Mouse (Mus musculus) intestine, embryonic 14.5 days (tissue): ENCODE measurements around the gene Stat5b. TPM values are rescaled to one million over a fixed set of nuclear protein-coding genes. Genes with fewer than 3 reads are reported as not detected.

Source experiments
- ATAC-seq: fragments of 200-750 bp; cut with Nextera tagmentation; replicated peaks from 2 replicates; pipeline ENCODE4 v1.8.0; 2017; ENCODE audit warnings: low read depth, moderate number of reproducible peaks, moderate TSS enrichment, moderate library complexity; ENCODE audit not compliant: low FRiP score, low TSS enrichment
- DNase-seq: peaks from one replicate; pipeline ENCODE4 v3.0.0-alpha.2; 2018; ENCODE audit warnings: low spot score
- H3K27ac ChIP-seq: fragments of 300-500 bp; sonication (generic); 2 replicates; pipeline ENCODE4 v1.5.1; 2014; ENCODE audit warnings: low read depth, mild to moderate bottlenecking, control low read depth
- H3K27me3 ChIP-seq: fragments of 300-500 bp; sonication (generic); replicated peaks from 2 replicates; pipeline ENCODE4 v1.6.1; 2014; ENCODE audit warnings: low read length, control low read depth; ENCODE audit not compliant: control insufficient read depth, insufficient read depth
- H3K36me3 ChIP-seq: fragments of 300-500 bp; sonication (generic); 2 replicates; pipeline ENCODE4 v1.6.1; 2014; ENCODE audit warnings: low read length, control low read depth; ENCODE audit not compliant: control insufficient read depth, insufficient read depth
- H3K4me1 ChIP-seq: fragments of 300-500 bp; sonication (generic); replicated peaks from 2 replicates; pipeline ENCODE4 v1.6.1; 2014; ENCODE audit warnings: low read length, control low read depth, mixed read lengths; ENCODE audit not compliant: control insufficient read depth, insufficient read depth
- H3K4me2 ChIP-seq: fragments of 300-500 bp; sonication (generic); 2 replicates; pipeline ENCODE4 v1.6.1; 2014; ENCODE audit warnings: low read length
- H3K4me3 ChIP-seq: fragments of 300-500 bp; sonication (generic); 2 replicates; pipeline ENCODE4 v1.5.1; 2014; ENCODE audit warnings: low read depth, low read length, control low read depth, mixed read lengths
- H3K9ac ChIP-seq: fragments of 300-500 bp; sonication (generic); 2 replicates; pipeline ENCODE4 v1.6.1; 2014; ENCODE audit warnings: mild to moderate bottlenecking, low read length
- H3K9me3 ChIP-seq: fragments of 300-500 bp; sonication (generic); 2 replicates; pipeline ENCODE4 v1.6.1; 2016; ENCODE audit warnings: low read length, control low read depth; ENCODE audit not compliant: control insufficient read depth
- WGBS: fragments of 180-500 bp; shearing (Covaris S2); extraction: QIAGEN DNeasy Blood & Tissue Kit; methylation state at CpG from one replicate; pipeline ENCODE4 v1.1.7; 2014; 5-methylcytosine and 5-hydroxymethylcytosine counted together
- polyA plus RNA-seq: library from polyadenylated mRNA; unstranded; fragments of >200 nt; fragmentation: Nextera tagmentation; extraction: Ambion mirVana; gene quantifications from 2 replicates; pipeline ENCODE4 v1.2.1, GENCODE M21; 2014

Stat5b gene
- polyA plus RNA-seq, 1 experiment from 2014 or later = 27.8 TPM

DNA sequence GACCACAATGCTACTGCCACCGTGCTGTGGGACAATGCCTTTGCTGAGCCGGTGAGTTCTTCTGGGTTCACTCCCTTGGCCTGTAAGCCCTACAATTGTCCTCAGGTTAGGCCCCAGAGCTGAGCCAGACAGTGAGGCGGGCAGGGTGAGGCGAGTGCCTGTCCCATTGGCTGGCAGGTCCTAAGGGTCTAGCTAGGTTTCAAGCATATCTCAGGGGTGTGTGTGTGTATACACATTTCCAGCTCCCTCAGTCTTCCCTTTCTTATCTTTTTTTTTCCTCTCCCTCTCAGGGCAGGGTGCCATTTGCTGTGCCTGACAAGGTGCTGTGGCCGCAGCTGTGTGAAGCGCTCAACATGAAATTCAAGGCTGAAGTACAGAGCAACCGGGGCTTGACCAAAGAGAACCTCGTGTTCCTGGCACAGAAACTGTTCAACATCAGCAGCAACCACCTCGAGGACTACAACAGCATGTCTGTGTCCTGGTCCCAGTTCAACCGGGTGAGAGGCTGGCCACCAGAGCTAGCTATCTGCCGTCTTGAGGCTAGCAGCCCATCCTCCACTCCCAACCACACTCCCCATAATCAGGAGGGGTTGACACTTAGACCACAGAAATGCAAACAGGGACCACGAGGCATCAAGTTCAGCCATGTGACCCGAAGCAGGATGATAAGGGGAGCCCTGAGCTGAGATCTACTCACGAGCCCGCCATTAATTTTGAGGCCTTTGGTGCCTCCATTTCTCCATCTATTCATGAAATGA lies 29.0 kb upstream of the Stat5b start:
- H3K27ac ChIP-seq = no peak overlapping the region
- no peak overlapping the region for H3K4me3 ChIP-seq
- H3K27me3 ChIP-seq = no peaks in the 10 kb centered on the region
- no peak overlapping the region for H3K9ac ChIP-seq
- DNase-seq (no peak), ATAC-seq (no peak)
- no peaks in the 10 kb centered on the region for H3K4me1 ChIP-seq
- 68% methylated on average over 14 of the region's 15 CpGs for WGBS
- H3K36me3 ChIP-seq = no peaks in the 10 kb centered on the region
- H3K9me3 ChIP-seq = no peaks in the 10 kb centered on the region
- H3K4me2 ChIP-seq = no peak overlapping the region

GRCm38 (mm10) chr11:100875761-100876160 lies 25.2 kb upstream of the Stat5b start:
- Histone ChIP-seq H3K36me3 (no peaks in the 10 kb centered on the region), H3K4me3 (no peak overlapping the region), H3K27ac (no peak overlapping the region), H3K4me2 (no peak overlapping the region), H3K9ac (no peak overlapping the region), H3K27me3 (no peaks in the 10 kb centered on the region), H3K9me3 (no peaks in the 10 kb centered on the region), H3K4me1 (no peaks in the 10 kb centered on the region)
- WGBS = 86% methylated on average over 3 of the region's 3 CpGs
- DNase-seq = no peak
- no peak for ATAC-seq

DNA sequence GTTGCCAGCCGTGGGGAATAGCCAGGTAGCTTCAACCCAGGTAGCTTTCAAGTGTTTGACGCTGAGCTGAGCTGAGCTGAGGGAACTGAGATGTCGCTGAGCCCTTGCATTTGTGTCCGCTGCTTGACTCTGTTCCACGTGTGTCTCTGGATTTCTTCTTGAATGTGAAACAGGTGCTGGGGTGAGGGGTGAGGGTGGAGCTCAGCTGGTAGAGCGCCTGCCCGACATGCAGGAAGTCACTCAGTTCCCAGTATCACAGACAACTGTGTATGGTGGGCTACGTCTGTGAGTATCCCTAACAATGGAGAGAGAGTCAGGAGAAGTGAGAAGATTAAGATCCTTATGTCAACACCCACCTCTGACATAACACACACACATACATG lies 20.4 kb upstream of the Stat5b start:
- no peaks in the 10 kb centered on the region for H3K36me3 ChIP-seq
- no peak overlapping the region for H3K27ac ChIP-seq
- H3K4me1 ChIP-seq = no peaks in the 10 kb centered on the region
- no peaks in the 10 kb centered on the region for H3K27me3 ChIP-seq
- no peak overlapping the region for H3K4me3 ChIP-seq
- no peak overlapping the region for H3K4me2 ChIP-seq
- no peak for DNase-seq
- no peak for ATAC-seq
- H3K9ac ChIP-seq = no peak overlapping the region
- no peaks in the 10 kb centered on the region for H3K9me3 ChIP-seq
- 73% methylated on average over 8 of the region's 8 CpGs for WGBS

DNA sequence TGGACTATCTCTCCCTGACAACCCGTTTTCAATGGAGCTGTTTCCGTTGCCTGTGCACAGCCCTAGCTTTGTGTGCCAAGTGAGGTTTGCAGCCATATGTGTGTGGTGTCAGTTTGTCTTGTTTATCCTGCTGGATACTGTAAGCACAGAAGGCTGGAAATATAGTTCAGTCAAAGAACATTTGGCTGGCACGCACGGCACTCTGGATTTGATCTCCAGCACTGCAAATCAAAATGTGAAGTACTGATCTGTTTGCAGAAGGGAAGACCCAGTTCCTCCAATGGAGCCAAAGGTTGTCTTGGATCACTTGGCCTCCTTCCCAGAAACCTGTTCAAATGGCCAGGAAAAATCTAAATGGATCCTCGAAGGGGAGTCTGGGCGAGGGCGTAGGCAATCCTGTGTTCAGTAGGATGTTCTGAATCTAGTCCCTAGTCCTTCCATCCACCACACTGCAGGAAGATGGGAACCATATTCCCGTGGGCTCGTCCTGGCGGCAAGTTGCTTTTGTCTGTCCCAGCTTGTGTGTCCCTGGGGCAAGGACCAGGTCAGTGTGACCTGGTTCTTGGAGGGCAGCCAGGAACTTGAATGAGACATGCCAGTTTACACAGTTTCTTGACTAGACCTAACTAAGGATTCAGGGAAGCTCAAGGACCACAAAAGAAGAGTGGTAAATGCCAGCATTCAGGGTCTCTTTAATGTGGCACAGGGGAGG lies 19.9 kb upstream of the Stat5b start:
- H3K9ac ChIP-seq = no peak overlapping the region
- no peak overlapping the region for H3K27ac ChIP-seq
- H3K4me3 ChIP-seq = no peak overlapping the region
- ATAC-seq (no peak), DNase-seq (no peak)
- H3K4me1 ChIP-seq = no peaks in the 10 kb centered on the region
- H3K27me3 ChIP-seq = no peaks in the 10 kb centered on the region
- H3K4me2 ChIP-seq = no peak overlapping the region
- no peaks in the 10 kb centered on the region for H3K36me3 ChIP-seq
- no peaks in the 10 kb centered on the region for H3K9me3 ChIP-seq
- 79% methylated on average over 10 of the region's 10 CpGs for WGBS

- WGBS = 70% methylated on average over 7 of the region's 7 CpGs
- Histone ChIP-seq H3K27me3 (no peaks in the 10 kb centered on the region), H3K4me3 (no peak overlapping the region), H3K9me3 (no peaks in the 10 kb centered on the region), H3K27ac (no peak overlapping the region), H3K36me3 (no peaks in the 10 kb centered on the region), H3K4me1 (peaks cover 4% of the 10 kb centered on the region; the same call in 1 of the 2 replicates), H3K9ac (no peak overlapping the region), H3K4me2 (no peak overlapping the region)
- ATAC-seq (no peak), DNase-seq (no peak)
These were observed 15.1 kb upstream of the Stat5b start for GRCm38 (mm10) chr11:100865618-100866017.

GRCm38 (mm10) chr11:100863141-100863540 lies 12.6 kb upstream of the Stat5b start:
- no peak for ATAC-seq

DNA sequence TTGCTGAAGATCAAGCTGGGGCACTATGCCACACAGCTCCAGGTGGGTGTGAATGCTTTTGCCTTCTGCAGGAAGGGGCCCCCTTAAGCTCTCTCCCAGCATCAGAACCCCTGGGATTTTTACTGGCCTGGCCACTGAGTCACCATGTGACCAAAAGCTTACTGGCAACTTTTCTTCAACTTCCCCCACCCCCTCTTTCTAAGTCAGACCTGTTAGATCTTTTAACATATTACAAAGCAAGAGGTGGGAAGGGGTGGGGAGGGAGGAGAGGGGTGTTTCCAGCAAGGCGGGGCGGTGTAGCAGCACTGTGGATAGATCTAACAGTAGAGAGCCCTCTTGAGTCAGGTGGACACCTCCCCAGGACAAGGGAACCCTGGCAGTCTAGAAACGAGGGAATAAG lies 11.3 kb upstream of the Stat5b start:
- H3K36me3 ChIP-seq = no peaks in the 10 kb centered on the region
- no peaks in the 10 kb centered on the region for H3K9me3 ChIP-seq
- 35% methylated on average over 3 of the region's 3 CpGs for WGBS
- H3K27ac ChIP-seq = no peak overlapping the region
- no peak overlapping the region for H3K4me3 ChIP-seq
- DNase-seq (no peak), ATAC-seq (no peak)
- H3K4me2 ChIP-seq = no peak overlapping the region
- no peaks in the 10 kb centered on the region for H3K27me3 ChIP-seq
- H3K4me1 ChIP-seq = peaks cover 4% of the 10 kb centered on the region; the same call in 1 of the 2 replicates
- no peak overlapping the region for H3K9ac ChIP-seq

More at GRCm38 (mm10) chr11:100863141-100863540, 12.6 kb upstream of the Stat5b start:
- no peak overlapping the region for H3K9ac ChIP-seq
- no peak overlapping the region for H3K4me2 ChIP-seq
- H3K4me3 ChIP-seq = no peak overlapping the region
- 87% methylated on average over 10 of the region's 10 CpGs for WGBS
- peaks cover 4% of the 10 kb centered on the region; the same call in 1 of the 2 replicates for H3K4me1 ChIP-seq
- no peak for DNase-seq
- no peaks in the 10 kb centered on the region for H3K27me3 ChIP-seq
- no peaks in the 10 kb centered on the region for H3K36me3 ChIP-seq
- H3K9me3 ChIP-seq = no peaks in the 10 kb centered on the region
- H3K27ac ChIP-seq = no peak overlapping the region

DNA sequence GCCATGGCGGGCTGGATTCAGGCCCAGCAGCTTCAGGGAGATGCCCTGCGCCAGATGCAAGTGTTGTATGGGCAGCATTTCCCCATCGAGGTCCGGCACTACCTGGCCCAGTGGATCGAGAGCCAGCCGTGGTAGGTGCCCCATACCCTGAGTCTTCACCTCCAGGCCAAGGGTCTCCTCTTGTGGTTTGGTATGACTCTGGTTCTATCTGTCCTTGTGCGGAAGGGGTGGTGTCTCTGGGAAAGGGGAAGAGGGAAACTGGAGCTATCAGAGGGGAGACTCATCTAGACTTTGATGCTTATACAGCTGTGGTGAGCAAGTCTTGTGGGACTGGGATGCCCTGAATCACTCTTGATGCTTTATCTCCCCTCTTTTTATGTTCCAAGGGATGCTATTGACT lies 10.8 kb upstream of the Stat5b start:
- no peaks in the 10 kb centered on the region for H3K36me3 ChIP-seq
- H3K27ac ChIP-seq = no peak overlapping the region
- 87% methylated on average over 7 of the region's 7 CpGs for WGBS
- no peak overlapping the region for H3K9ac ChIP-seq
- DNase-seq = no peak
- no peaks in the 10 kb centered on the region for H3K9me3 ChIP-seq
- H3K4me1 ChIP-seq = peaks cover 4% of the 10 kb centered on the region; the same call in 1 of the 2 replicates
- no peak for ATAC-seq
- H3K4me3 ChIP-seq = no peak overlapping the region
- no peaks in the 10 kb centered on the region for H3K27me3 ChIP-seq
- no peak overlapping the region for H3K4me2 ChIP-seq
